Mouse (Mus musculus) gastrocnemius, adult 18-20 months (tissue): Measurements from ENCODE around the gene Tfcp2l1. TPM values are rescaled to one million over a fixed set of nuclear protein-coding genes. Genes with fewer than 3 reads are reported as not detected.

ENCODE experiments used
- DNase-seq: peaks from one replicate; pipeline ENCODE4 v3.0.0; 2021; ENCODE audit warnings: low spot score
- total RNA-seq, 2 experiments: library from RNA; stranded (reverse); gene quantifications; 2 replicates each; pipeline ENCODE4 v1.2.3; 2021

Tfcp2l1 gene
- total RNA-seq, 2 experiments from 2014 or later: 4.3 to 5.2 TPM

- DNase-seq: no peak
Measured at GRCm38 (mm10) chr1:118728796-118729195, 101.1 kb downstream of the Tfcp2l1 start.

Other genes with a start within 250 kb of the Tfcp2l1 start
- gene Clasp1, start 238.9 kb upstream of the Tfcp2l1 start, total RNA-seq: 10 to 100 TPM; 45.3 to 47.4 TPM